Mouse (Mus musculus) adrenal gland, adult (tissue): ENCODE results near the gene B4galt5.

ENCODE experiments used
- DNase-seq, 2 experiments: peaks; one replicate each; pipeline ENCODE4 v3.0.0; 2022 to 2023; ENCODE audit warnings: low spot score in 1 of 2; ENCODE audit not compliant: inconsistent age in 2 of 2

The B4galt5 gene

DNA sequence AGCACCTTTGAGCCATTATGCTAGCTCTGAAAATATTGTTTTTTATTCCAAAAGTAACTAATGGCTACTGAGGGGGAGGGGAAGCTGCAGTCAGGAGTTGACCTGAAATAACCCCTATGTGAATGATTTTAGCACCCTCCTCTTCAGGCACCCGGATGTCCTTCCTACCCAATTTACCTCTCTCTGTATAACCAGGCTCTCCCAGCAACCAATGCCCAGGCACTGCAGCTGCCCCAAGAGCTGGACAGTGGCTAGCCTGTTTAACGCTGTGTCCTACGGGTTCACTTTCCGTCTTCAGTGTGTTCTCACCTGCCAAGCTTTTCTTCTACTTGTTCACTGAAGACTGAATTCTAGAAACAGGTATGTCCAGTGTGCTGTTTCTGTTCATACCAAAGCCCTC is 14.7 kb downstream of the B4galt5 start:
- no peak for DNase-seq

- DNase-seq: peak; percentile 58 to 73
These were observed 15.5 kb downstream of the B4galt5 start for GRCm38 (mm10) chr2:167333450-167333849.

DNA sequence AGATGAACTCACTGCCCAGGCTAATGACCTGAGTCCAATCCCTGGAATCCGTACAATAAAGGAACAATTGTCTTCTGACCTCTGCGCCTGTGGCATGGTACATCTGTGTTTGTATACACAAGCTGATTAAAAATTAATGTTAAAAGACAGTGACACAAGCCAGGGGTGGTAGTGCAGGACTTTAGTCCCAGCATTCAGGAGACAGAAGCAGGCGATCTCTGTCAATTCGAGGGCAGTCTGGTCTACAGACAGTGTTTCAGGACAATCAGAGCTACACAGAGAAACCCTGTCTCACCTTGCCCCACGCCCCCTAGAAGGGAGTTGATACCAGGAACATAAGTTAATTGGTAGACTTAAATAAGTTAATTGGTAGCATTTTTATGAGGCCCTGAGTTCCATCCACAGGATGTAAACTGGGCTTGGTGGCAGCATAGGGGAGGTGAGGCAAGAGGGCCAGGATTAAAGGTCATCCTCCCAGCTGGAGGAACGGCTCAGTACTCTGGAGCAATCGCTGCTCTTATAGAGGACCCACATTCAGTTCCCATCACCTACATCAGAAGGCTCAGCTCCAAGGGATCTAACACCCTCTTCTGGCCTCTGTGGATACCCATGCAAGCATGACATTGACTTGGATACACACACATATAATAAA is 16.5 kb downstream of the B4galt5 start:
- DNase-seq: no peak

DNA sequence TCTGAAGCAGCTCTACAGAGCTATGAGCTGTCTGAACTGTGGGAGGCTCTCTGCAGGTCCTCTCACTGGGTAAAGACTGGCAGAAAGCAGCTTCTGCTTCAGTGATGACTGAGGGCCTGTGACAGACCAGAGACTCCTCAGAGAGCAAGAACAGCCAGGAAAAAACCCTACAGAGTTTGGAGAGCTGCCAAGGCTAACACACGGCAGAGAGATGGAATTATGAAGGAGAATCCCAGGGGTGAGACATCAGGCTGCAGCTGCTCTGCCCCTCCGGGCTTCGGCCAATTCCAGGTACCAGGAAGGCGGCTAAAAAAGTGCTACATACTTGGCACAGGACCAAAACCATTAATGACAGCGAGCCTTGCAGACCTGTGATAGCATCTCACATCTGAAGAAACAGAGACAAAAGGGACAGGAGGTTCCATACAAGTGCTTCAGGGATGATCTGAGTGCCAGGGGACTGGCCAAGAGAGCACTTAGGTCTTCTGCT is 17.5 kb downstream of the B4galt5 start:
- DNase-seq: peak; percentile 69 to 82

DNA sequence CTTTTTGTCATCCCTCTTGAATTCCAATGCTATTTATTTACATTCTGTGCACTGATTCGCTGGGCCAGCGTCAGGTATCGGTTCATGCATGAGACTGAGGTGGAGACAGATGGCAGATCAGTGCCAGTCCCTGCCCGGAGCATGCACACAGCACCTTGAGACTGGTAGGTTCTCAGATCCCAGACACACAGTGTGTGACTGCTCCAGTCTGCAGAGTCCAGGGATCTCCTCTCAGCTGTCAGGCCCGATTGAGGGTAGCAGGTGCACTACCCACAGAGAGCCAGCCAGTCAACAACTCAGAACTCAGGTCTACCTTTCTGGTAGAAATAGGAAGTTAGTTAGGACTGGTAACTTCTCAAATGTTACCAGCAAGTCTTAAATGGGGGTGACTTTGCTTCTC is 18.4 kb downstream of the B4galt5 start:
- no peak for DNase-seq

DNA sequence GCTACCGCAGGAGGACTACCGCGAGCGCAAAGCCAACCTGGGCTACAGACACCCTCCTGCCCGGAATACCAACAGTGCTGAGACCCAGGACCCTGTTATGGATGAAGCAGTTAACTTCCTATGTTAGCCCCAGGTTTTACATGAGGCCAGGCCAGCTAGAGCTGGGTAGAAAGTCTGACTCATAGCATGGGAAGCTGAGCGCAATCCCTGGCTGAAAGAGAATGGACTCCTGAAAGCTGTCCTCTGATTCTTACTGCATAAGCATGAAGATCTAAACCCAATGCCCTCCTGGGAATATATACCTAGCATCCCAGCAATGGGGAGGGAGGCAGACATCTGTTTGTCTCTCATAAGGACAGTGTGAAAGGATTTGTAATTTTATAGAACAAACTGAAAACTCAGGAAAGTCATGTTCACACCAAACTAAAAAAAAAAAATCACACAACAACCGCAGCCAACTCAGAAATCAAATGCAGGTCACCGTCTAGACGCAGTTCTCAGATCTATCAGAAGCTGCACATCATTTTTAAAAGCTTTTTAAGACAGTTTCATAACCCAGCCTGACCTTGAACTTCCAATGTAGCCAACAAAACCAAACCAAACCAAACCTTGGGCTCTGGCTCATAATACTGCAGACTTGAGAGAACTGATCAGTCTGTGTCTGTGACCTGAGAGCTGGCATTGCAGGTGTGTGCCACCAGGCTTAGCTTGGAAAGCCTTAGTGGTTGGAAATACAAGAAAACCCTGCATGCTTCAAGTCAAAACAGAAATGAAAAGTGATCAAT is 19.3 kb downstream of the B4galt5 start:
- DNase-seq: peak in 1 of 2 experiments; percentile 78

DNA sequence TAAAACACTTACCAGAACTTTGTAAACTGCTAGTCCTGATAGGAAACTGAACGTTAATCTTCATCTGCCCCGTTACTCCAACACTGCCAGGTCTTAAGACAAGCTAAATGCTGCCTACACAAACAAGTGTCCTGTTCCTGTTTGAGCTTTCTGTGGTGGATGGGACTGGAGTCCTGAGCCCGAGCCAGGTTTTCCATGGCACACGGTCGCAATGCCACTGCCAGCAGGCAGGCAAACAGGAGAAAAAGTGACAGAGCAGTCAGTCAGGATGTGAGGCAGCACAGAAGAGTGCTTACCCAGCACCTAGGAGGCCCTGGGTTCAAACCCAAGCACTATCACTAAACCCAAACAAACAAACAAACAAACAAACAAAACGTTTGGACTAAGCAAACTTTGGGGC is 20.6 kb downstream of the B4galt5 start:
- no peak for DNase-seq

DNA sequence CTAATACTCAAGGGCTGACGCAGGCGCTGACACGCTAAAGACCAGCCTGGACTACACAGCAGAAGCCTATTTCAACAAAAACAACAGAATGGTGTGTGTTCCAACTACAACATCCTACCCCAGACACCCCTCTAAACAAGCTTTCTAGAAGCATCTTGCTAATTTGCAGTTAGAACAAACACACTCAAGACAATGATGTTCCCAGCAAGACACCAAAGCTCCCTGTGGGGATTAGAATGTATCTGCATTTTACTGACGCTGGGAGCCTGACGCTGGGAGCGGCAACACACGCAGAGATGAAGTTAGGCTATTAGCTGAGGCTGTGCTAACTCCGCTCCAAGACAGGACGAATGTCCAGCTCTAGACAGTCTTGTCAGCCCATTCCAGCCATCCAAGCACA is 22.4 kb downstream of the B4galt5 start:
- no peak for DNase-seq

DNA sequence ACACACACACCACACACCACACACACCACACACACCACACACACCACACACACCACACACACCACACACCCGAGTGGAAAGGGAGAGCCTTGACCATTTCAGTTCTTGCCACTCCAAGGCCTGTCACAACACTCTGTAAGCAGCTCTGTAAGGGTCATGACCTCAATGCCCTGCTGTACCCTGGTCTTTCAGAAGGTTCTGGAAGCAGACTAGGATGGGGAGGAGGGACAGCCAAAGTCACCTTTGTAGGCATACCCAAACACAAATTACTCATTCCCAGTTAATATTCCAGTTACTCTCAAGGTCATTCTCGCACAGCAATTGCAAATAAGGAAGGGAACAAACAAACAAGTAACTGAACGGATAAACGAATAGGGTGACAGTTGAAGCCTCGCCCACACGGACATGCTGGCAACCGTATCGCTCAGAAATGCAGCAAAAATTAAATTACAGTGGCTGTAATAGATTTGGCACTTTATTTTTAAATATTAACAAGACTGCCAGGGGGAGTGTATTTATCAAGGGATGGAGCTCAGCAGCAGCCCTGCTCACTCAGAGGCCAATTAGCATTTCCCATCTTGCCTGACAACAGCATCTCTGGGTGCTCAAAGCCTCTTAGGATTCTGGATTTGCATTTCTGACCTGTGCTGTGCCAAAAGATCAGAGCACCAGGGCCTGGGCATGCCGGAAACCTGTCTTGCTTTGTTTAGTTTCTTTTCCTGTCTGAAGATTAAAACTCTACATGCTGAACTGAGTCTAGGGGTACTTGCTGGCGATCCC is 24.6 kb downstream of the B4galt5 start:
- peak in 1 of 2 experiments; percentile 64 for DNase-seq

DNA sequence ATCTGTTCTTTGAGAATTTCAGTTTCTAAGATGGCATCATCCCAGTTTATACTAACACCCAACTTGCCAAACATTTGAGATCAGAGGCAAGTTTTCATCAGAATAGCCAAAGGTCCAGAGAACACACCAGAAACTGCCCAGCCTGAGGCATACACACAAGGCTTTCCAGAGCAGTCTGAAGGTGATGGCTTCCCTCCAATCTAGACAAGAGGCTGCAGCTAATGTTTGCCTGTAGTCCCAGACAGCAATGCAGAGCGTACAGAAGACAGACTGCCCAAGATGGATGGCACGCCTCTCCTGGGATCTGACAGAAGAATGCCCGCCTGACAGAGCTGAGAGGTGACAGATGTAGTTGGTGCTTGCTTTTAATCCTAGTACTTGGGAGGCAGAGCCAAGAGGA is 25.9 kb downstream of the B4galt5 start:
- DNase-seq: peak in 1 of 2 experiments; percentile 54

DNA sequence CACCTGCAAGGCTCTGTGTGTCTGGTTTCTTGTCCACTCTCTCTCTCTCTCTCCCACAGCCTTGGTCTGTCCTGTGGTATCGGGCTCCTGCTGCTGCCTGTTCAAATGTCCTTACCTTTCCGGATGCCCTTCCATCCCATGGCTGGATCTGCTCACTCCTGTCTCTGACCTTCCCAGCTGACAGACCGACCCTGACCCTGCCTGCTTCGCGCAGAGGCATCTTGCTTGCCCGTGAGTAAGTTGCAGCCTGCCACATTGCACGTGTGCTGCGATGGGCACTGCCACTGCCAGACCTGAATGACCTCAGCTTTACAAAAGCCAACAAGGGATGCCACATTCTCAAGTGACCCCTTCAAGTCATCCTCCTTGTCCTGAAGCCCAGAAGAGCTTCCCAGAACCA is 27.6 kb downstream of the B4galt5 start:
- DNase-seq: peak in 1 of 2 experiments; percentile 71

DNA sequence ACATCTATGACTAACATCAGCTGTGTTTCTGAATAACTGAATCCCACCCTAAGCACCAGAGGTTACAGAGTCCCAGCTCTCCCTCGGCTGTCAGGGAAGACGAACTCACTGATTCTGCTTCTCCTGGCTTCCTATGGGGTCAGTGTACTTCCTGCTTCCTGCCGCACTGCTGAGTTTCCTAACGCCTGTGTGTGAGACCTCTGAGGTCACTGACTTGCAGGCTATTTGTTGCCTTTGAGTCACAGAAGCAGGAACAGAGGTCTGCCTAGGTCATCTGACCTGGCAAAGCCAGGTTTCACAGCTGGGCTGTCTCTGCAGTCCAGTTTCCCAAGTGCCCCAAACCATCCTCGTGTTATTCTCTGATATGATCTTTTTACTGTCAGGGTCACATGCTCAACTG is 30.0 kb downstream of the B4galt5 start:
- DNase-seq: peak; percentile 72 to 92

GRCm38 (mm10) chr2:167316724-167317187 is 32.2 kb downstream of the B4galt5 start:
- peak in 1 of 2 experiments; percentile 62 for DNase-seq

DNA sequence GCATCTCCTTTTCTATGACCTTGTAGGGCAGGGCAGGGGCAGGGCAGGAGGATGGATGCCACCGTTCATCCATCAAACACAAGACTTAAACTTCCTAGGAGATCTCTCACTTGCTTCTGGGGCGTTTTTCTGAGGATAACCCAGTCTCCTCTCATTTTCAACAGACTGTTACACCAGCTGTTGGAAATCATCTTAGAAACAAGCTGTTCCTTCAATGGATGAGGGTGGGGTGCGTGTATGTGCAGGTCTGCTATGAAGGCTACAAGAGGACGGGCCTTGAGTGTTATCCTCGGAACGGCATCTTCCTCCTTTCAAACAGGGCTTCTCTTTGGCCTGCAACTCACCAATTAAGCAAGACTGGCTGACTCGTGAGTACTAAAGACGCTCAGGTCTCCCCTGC is 34.5 kb downstream of the B4galt5 start:
- DNase-seq: no peak

GRCm38 (mm10) chr2:167313501-167314326 is 35.3 kb downstream of the B4galt5 start:
- DNase-seq: peak; percentile 87 to 93

DNA sequence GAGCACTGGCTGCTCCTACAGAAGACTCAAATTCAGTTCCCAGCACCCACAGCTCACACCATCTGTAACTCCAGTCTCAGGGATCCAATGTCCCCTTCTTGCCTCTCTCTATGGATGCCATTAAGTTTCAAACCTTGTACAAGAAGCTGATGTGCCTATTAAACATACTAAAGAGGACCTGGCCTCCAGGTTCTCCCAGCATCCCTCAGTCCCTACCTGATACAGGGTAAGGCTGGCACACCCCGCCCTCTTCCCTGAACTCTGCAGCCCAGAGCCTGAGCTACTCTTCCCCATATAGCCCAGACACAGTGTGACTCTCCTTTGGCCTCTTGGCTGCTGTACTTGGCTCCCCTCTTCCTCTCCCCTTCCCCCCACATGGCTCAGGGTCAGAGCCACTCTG is 38.9 kb downstream of the B4galt5 start:
- peak; percentile 7 to 28 for DNase-seq

DNA sequence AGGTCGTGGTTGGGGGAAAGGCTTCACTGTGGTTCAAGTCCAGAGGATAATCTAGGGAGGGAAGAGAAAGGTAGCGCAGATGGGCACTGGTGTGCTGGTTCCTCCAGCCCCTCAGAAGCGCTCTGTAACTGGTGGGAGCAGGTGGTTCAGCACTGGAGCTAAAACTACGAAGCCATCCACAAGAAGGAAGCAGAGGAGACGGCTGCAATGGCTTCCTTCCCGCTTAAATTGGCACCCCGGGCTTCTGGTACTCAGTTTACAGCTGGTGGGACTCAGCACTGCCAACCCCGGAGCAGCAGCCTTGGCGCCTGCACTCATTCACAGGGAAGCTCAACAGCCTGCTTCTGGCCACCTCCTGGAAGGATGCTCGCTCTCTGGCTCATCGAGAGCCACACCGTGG is 39.7 kb downstream of the B4galt5 start:
- peak; percentile 15 to 33 for DNase-seq

DNA sequence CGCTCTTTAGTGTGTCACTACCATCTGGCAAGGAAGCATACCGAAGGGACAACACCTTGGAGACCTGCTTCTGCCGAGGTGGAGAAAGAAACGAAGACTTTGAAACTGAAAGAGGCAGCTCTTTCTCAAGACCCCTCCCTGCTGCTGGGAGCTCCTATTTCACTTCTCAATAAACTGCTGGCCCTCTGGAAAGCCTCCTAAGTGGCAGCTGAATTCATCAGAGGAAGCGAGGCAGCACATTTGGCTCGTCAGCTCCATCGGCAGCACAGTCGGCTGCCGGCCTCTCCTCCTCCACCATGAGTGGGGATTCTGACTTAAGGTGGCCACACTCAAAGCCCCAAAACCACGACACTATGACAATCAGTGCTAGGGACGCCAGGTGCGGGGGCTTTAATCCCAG is 41.3 kb downstream of the B4galt5 start:
- peak in 1 of 2 experiments; percentile 7 for DNase-seq

DNA sequence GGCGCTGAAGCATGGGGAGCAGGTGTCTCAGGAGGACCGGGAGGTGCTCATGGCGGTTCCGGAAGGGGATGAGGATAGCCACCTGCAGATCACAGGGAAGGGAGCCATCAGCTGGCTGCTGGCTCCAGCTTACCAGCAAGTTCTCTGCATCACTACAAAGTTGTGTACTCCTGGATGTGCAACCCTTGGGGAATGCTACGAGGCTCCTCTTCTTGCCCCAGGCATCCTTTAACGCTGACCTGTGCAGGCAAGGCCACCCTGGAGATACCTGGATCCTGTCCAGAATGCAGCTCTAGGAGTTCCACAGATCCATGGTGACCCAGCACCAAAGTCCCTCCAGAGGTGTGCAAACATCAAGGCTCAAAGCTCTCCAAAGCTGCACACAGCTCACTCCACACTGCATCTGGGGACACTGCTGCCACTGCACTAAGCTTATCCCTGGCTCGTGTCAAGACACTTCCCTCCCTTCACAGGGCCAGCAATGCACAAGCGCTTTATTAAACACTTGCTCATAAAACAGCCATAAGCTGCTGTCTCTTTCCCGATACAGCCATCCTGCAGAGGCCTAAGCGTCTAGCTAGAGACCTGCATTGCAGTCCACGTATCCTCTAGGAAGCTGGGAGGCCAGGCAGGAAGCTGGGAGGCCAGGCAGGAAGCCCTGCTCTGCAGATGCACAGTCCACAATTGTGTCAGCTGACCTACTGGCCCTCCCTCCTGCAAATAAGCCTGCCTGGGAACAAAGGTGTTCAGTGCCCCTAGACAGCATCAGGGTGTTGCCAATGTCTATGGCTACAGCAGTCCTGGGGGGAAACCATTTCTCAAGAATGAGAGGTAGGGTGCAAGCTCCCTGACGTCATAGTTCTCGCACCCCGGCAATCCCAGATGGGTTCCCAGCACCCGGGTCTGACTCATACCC is 42.1 kb downstream of the B4galt5 start:
- peak; percentile 50 to 71 for DNase-seq

GRCm38 (mm10) chr2:167306273-167306594 is 42.7 kb downstream of the B4galt5 start:
- DNase-seq: no peak
